Comparison of ENCODE assay signal across 10 mouse cellular contexts in genomic region chr7:29244732-29245416, GRCm38 (mm10). TPM values are rescaled to one million over a fixed set of nuclear protein-coding genes. Genes with fewer than 3 reads are reported as not detected.
DNase-seq lines count a peak whose midpoint lies in the region; ATAC-seq and TF ChIP-seq lines count a peak whose summit lies in the region.
"Had no signal": no experiment of that assay in that cellular context is flagged by ENCODE, and none has a peak within 500 bp of the region (broad histone marks: within the 10 kb centered on the region; RNA-seq: fewer than 3 reads in every experiment).

No protein-coding gene starts in this region.

- TF ChIP-seq POLR2A in bone marrow, adult 2 months (IDR thresholded peaks at IDR 0.05; ENCODE audit: borderline replicate concordance, control insufficient read depth, low read depth, low read length) = no peak

- H3K4me1 ChIP-seq in lung, embryonic 14.5 days (ENCODE audit: insufficient read depth) = peaks cover 14% of the 10 kb centered on the region; the same call in 1 of the 2 replicates
- H3K4me1 ChIP-seq in bone marrow, adult 2 months (ENCODE audit: control insufficient read depth, insufficient read depth, low read length) = no peaks in the 10 kb centered on the region
- H3K4me1 ChIP-seq in stomach, postnatal 0 days (replicated peaks; ENCODE audit: control insufficient read depth, insufficient read depth) = no peaks in the 10 kb centered on the region

- no peak overlapping the region for H3K4me2 ChIP-seq in lung, embryonic 14.5 days
- H3K4me2 ChIP-seq in stomach, postnatal 0 days (replicated peaks; ENCODE audit: low read depth) = no peak overlapping the region
- H3K4me2 ChIP-seq: embryonic facial prominence, embryonic 15.5 days; hindbrain, embryonic 15.5 days had no signal

- no peak overlapping the region for H3K27ac ChIP-seq in lung, embryonic 14.5 days (ENCODE audit: low read depth)
- no peak overlapping the region for H3K27ac ChIP-seq in bone marrow, adult 2 months (ENCODE audit: control insufficient read depth, insufficient read depth, low read depth, low read length, poor library complexity)
- no peak overlapping the region for H3K27ac ChIP-seq in stomach, postnatal 0 days (replicated peaks)
- H3K27ac ChIP-seq: embryonic facial prominence, embryonic 15.5 days; hindbrain, embryonic 15.5 days had no signal

- peaks cover 31% of the 10 kb centered on the region for H3K36me3 ChIP-seq in lung, embryonic 14.5 days (ENCODE audit: insufficient read depth)
- H3K36me3 ChIP-seq in stomach, postnatal 0 days (ENCODE audit: control insufficient read depth, insufficient read depth, low read length) = 0 out of 2 replicates have a peak, but pooled peaks cover 2% of the 10 kb centered on the region

- no peak for ATAC-seq in lung, embryonic 14.5 days (ENCODE audit: insufficient read depth)
- ATAC-seq in stomach, postnatal 0 days (ENCODE audit: low FRiP score, low TSS enrichment) = no peak

- DNase-seq in cerebellum, postnatal 10 days = peak; percentile 39 to 56
- no peak for DNase-seq in cerebellum, adult 11 months
- peak; percentile 39 for DNase-seq in lung, embryonic 14.5 days
- DNase-seq in lung, adult 18-20 months = no peak
- DNase-seq in stomach, postnatal 0 days (ENCODE audit: low spot score) = no peak
- no peak for DNase-seq in urinary bladder, adult 18-20 months (ENCODE audit: low spot score in 2 of 2)
- DNase-seq in ovary, postnatal 36 days (ENCODE audit: low spot score) = no peak

- H3K9ac ChIP-seq in lung, embryonic 14.5 days = no peak overlapping the region
- H3K9ac ChIP-seq in stomach, postnatal 0 days (ENCODE audit: low read length) = no peak overlapping the region
- H3K9ac ChIP-seq: embryonic facial prominence, embryonic 15.5 days; hindbrain, embryonic 15.5 days had no signal

- WGBS in lung, embryonic 14.5 days = 79% methylated on average over 7 of the region's 7 CpGs
- 83% methylated on average over 7 of the region's 7 CpGs for WGBS in bone marrow, adult 2 months
- 90% methylated on average over 7 of the region's 7 CpGs for WGBS in stomach, postnatal 0 days

- TF ChIP-seq CTCF in lung, embryonic 14.5 days (IDR thresholded peaks at IDR 0.05; ENCODE audit: low read depth) = peak; percentile 65
- TF ChIP-seq CTCF in bone marrow, adult 2 months (IDR thresholded peaks at IDR 0.05; ENCODE audit: control insufficient read depth, insufficient read depth, low read length) = peak; percentile 80
- peak; percentile 76 for TF ChIP-seq CTCF in stomach, postnatal 0 days (IDR thresholded peaks at IDR 0.05; ENCODE audit: low read depth)

- no peaks in the 10 kb centered on the region for H3K9me3 ChIP-seq in lung, embryonic 14.5 days (ENCODE audit: low read depth, low read length)
- no peaks in the 10 kb centered on the region for H3K9me3 ChIP-seq in stomach, postnatal 0 days (ENCODE audit: control insufficient read depth, low read length)
- H3K9me3 ChIP-seq: embryonic facial prominence, embryonic 15.5 days; hindbrain, embryonic 15.5 days had no signal

- H3K4me3 ChIP-seq in lung, embryonic 14.5 days (ENCODE audit: low read depth, low read length) = no peak overlapping the region
- H3K4me3 ChIP-seq in bone marrow, adult 2 months (replicated peaks; ENCODE audit: control insufficient read depth, low read depth, low read length) = no peak overlapping the region
- H3K4me3 ChIP-seq in stomach, postnatal 0 days (ENCODE audit: low read depth, low read length) = no peak overlapping the region
- H3K4me3 ChIP-seq: embryonic facial prominence, embryonic 15.5 days; hindbrain, embryonic 15.5 days had no signal

- H3K27me3 ChIP-seq in lung, embryonic 14.5 days (ENCODE audit: insufficient read depth, low read length) = no peaks in the 10 kb centered on the region
- H3K27me3 ChIP-seq in stomach, postnatal 0 days (ENCODE audit: control insufficient read depth, insufficient read depth, low read length) = no peaks in the 10 kb centered on the region
- H3K27me3 ChIP-seq: embryonic facial prominence, embryonic 15.5 days had no signal

- TF ChIP-seq EP300 in stomach, postnatal 0 days (optimal IDR thresholded peaks at IDR 0.05) = no peak

RNA-seq across cellular contexts. Expression of gene 2200002D01Rik, which starts 3.4 kb away (rescaled TPM):
- polyA plus RNA-seq in lung, embryonic 14.5 days (2014; fragmentation: Nextera tagmentation; extraction: Ambion mirVana) = 4.6 and 4.7 TPM in 2 replicates
- 15.6 and 18.7 TPM in 2 replicates for polyA plus RNA-seq in bone marrow, adult 2 months (2011; ENCODE audit: insufficient read depth, insufficient read length, low replicate concordance, missing spikeins)
- 192 and 201 TPM in 2 replicates for polyA plus RNA-seq in stomach, postnatal 0 days (2015; fragmentation: Nextera tagmentation; extraction: Ambion mirVana)

RNA-seq across cellular contexts. Expression of gene Yif1b, which starts 6.7 kb away (rescaled TPM):
- 121 and 123 TPM in 2 replicates for polyA plus RNA-seq in lung, embryonic 14.5 days (2014; fragmentation: Nextera tagmentation; extraction: Ambion mirVana)
- polyA plus RNA-seq in bone marrow, adult 2 months (2011; ENCODE audit: insufficient read depth, insufficient read length, low replicate concordance, missing spikeins) = 8.5 and 10.7 TPM in 2 replicates
- 62.8 and 74.1 TPM in 2 replicates for polyA plus RNA-seq in stomach, postnatal 0 days (2015; fragmentation: Nextera tagmentation; extraction: Ambion mirVana)

RNA-seq across cellular contexts. Expression of gene Kcnk6, which starts 12.6 kb away (rescaled TPM):
- 0.84 and 1.1 TPM in 2 replicates for polyA plus RNA-seq in lung, embryonic 14.5 days (2014; fragmentation: Nextera tagmentation; extraction: Ambion mirVana)
- polyA plus RNA-seq in bone marrow, adult 2 months (2011; ENCODE audit: insufficient read depth, insufficient read length, low replicate concordance, missing spikeins) = 3.5 and 8.8 TPM in 2 replicates
- 2.4 and 3.0 TPM in 2 replicates for polyA plus RNA-seq in stomach, postnatal 0 days (2015; fragmentation: Nextera tagmentation; extraction: Ambion mirVana)

RNA-seq across cellular contexts. Expression of gene Catsperg1, which starts 31.0 kb away (rescaled TPM):
- 0.57 and 0.87 TPM in 2 replicates for polyA plus RNA-seq in lung, embryonic 14.5 days (2014; fragmentation: Nextera tagmentation; extraction: Ambion mirVana)
- polyA plus RNA-seq in bone marrow, adult 2 months (2011; ENCODE audit: insufficient read depth, insufficient read length, low replicate concordance, missing spikeins) = 1.7 and 4.1 TPM in 2 replicates
- 0.29 and 0.65 TPM in 2 replicates for polyA plus RNA-seq in stomach, postnatal 0 days (2015; fragmentation: Nextera tagmentation; extraction: Ambion mirVana)

RNA-seq across cellular contexts. Expression of gene Spint2, which starts 36.8 kb away (rescaled TPM):
- polyA plus RNA-seq in lung, embryonic 14.5 days (2014; fragmentation: Nextera tagmentation; extraction: Ambion mirVana) = 243 and 265 TPM in 2 replicates
- 17.2 and 35.7 TPM in 2 replicates for polyA plus RNA-seq in bone marrow, adult 2 months (2011; ENCODE audit: insufficient read depth, insufficient read length, low replicate concordance, missing spikeins)
- polyA plus RNA-seq in stomach, postnatal 0 days (2015; fragmentation: Nextera tagmentation; extraction: Ambion mirVana) = 638 and 692 TPM in 2 replicates

Comparison
In these comparisons a context has a peak if more than half of its experiments do, and no peak if none do; other contexts are left out.
1. DNase-seq: peak in cerebellum, postnatal 10 days (2 of 2) and lung, embryonic 14.5 days (single experiment); none in cerebellum, adult 11 months (single experiment), lung, adult 18-20 months (0 of 2), stomach, postnatal 0 days (single experiment), urinary bladder, adult 18-20 months (0 of 2) and ovary, postnatal 36 days (single experiment).
2. Peak in every context shown above with its lines, with median percentiles within 50 percentile points of each other: CTCF ChIP-seq.